Mouse (Mus musculus): ENCODE results near the gene Zfp423.

Zfp423 gene

DNA sequence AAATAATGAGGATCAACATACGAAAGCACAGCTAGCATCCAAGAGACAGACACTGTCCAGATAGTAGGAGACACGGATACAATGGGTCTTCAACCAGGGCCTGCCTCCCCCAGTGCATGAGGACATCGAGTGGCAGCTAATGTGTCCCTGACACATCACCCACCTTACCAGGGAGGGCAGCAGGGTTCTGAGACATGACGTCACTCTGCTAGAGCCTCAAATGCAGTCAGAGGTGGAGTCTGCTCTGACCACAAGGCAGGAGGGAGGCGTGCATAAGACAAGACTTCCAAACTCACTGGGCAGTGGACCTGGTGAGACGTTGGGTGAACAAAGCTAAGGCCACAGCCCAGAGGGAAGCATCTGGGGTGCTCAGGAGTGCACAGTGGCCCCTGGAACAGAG is 148.6 kb downstream of the Zfp423 start:
- DNase-seq (ENCODE audit: low read depth in 1 of 2, low spot score in 2 of 2) = no peak

DNA sequence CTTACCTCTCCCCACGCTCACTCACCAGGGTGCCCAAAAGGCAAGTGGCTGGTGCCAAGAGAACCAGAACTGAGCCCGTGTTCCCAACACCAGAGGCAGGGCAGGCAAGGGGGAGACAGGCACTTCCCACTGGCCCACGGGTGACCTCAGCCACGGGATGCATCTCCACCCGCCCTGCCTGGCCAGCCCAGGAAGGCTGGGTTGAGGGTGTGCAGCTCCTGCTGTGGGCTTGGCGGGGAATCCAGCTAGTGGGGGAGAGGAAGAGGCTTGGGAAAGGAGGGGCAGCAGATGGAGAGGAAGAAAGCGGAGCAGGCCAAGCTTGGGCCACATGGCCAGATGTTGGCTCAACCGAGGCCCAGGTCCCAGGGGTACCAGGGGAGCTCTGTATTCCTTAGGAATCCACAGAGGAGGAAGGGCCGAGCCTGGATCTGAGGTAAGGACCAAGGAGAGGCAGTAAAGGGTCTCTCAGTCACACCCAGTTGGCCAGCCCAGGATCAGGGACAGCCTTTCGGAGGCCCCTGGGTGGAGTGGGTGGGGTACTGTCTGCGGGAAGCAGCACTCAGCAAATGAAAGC is 155.0 kb downstream of the Zfp423 start:
- DNase-seq (ENCODE audit: low read depth in 1 of 2, low spot score in 2 of 2) = no peak

DNA sequence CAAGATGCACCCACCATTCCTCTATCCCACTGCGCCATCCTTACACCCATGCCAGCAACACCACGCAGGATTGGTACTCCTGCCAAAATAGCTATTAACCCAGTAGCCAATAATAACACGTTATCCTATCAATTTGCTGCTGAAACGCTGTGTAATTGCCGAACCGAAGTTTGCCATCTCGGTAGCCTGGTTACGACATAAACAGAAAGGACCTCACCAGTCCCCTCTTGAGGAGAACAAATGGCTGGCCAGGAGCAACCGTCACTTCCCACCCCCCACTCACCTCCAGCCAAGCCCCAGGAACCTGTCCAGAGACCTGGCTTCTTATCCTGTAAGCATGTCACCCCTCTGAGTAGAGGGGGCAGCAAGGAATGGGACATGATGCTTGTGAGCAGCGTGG is 156.0 kb downstream of the Zfp423 start:
- DNase-seq (ENCODE audit: low read depth in 1 of 2, low spot score in 2 of 2) = no peak

DNA sequence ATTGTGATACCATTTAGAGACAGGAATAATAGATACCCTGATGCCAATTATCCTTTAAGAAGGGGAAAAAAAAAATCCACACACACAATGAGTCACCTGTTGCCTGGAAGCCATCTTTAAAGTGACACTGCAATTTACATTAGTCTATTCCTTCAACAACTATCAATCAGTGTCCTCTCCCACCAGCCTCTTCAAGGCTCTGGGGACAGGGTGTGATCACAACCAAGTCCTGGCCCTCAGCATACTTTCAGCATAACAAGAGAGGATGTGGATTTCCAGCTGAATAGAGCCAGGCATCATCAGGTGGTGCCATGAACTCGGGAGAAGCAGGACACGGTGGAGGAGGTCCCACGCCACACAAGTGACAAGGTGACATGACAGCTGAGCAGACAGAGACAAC is 156.8 kb downstream of the Zfp423 start:
- no peak for DNase-seq (ENCODE audit: low read depth in 1 of 2, low spot score in 2 of 2)

DNA sequence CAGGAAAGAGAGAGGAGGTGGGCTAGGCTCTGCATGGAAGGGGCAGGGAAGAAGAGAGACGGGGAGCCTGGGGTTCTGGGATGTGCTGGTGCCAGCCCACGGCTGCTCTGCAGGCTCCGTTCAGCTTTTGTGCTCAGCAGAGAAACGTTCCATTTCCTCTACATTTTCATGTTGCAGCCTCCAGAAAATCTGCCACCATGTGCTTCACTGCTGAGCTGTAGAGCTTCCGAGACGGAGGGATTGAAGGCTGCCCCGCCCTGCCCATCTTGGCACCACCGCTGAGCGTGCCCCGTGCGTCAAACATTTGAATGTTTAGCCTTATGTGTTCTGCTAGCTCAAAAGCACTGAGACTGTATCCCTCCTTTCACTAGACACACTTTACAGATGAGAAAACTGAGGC is 159.3 kb downstream of the Zfp423 start:
- no peak for DNase-seq (ENCODE audit: low read depth in 1 of 2, low spot score in 2 of 2)

DNA sequence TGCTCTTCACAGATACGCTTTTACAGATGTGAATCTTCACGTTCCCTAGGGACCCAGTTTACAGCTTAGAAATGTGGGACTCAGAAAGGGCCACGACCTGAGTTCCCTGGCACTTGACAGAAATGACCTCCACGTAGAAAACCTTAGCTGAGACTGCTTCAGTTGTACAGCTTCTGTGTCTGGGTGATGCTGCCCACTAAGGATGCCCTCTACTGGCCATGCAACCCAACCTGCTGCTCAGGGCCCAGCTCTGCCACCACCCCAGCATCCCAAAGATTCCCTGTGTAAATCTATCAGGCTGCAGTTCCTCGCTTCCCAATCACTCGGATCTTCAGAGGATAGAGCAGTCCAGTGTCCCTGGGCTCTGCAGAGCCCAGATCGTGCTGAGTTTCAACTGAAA is 163.2 kb downstream of the Zfp423 start:
- DNase-seq (ENCODE audit: low read depth in 1 of 2, low spot score in 2 of 2) = no peak

DNA sequence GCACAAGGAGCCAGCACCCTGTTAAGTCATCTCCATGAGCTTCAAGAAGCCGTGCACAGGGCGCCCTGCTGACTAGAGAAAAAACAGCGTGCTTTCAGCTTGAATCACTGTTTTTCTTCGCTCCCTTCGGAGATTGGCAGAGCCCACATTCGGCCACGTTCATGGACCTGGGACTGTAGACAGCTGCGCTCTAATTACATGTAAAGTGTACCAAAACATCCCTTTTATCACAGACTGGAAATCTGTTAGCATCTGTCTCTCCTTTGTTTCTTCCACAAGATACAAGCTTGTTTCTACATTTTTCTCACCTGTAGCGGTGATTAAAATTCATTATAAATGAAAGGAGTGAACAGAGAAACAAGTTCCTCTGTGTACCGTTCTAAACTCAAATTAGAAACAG is 164.8 kb downstream of the Zfp423 start:
- DNase-seq (ENCODE audit: low read depth in 1 of 2, low spot score in 2 of 2) = no peak

DNA sequence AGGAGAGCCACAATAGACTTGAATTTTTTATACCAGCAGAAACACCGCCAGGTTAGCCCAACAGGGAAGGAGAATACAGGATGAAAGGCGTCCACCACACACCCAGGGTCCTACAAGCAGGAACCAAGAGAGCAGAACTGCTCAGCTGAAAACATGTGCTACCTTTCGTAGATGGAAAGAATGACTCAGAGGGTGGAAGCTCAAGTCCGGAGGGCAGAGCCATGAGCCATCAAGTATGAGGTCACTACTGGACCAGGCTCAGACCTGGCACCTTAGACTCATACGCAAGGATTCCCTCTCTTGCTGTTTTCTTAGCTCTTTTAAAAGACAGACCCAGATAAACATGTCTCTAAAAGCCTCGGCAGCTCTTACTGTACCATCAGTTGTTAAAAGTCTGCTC is 168.3 kb downstream of the Zfp423 start:
- DNase-seq (ENCODE audit: low read depth in 1 of 2, low spot score in 2 of 2) = no peak

DNA sequence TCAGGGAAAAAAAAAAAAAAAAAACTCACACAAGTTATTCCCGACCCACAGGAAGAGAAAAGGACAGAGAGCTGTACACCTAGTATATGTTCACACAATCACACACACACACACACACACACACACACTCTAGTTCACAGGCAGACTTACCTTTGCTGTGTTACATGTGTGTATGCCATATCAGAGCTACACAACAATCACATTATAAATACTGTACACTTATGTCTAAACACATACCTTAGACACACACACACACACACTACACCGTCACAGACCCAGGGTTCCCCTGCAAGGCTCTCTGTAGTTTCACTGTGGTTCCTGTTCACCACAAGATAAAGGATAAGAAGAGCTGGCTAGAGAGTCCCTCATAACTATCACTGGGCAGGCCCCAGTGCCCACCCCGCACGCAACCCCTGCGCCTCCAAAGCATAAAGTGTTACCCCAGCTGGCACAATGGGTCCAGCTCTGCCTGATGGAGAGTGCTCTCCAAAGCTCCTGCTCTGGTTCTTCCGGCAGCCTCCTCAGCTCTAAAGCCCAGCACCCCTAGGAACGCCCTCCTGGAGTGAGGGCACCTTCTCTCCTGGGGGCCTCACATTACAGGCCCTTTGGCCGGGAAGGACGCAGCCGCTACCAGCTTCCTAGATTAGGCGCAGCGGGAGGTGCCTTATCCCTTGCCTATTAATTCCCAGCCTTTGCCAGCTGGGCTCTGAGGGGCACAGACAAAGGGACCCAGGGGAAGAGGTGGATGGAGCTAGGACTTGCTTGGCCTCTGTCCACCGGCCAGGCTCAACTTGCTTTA is 174.6 kb downstream of the Zfp423 start:
- no peak for DNase-seq (ENCODE audit: low read depth in 1 of 2, low spot score in 2 of 2)

DNA sequence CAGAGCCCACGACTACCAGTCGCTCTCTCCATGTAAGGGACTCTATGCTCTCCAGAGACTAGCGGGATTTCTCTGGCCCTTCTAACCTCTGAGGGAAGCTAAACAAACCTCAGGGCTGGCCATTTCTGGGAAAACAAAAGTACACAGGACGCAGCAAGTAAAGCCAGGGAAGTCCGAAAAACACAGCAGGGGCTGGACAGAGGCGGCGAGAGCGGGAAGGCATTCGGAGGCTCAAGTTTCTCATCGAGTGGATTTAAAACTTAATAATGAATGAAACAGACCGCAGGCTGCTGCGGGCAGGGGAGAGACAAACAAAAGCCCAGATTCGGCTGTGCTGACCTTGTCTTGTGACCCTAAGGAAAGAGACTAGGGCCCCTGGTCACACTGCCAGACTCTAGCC is 175.2 kb downstream of the Zfp423 start:
- no peak for DNase-seq (ENCODE audit: low read depth in 1 of 2, low spot score in 2 of 2)

DNA sequence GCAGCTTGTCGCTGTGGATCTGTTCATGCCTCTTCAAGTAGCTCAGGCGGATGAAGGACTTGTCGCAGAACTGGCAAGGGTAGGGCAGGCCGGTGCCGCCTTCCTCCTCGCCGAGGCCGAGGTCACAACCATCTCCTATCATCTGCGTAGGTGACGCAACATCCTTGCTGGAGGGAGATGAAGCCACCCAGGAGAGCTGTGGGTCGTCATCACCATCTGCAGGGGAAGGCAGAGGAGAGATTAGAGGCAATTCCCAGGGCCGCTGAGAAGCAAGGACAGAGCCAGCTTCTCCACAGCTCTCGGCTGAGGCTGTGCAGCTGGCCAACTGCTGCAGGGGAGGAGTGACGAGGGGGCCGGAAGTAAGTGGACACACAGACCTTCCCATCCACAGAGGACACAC is 176.2 kb downstream of the Zfp423 start:
- no peak for DNase-seq (ENCODE audit: low read depth in 1 of 2, low spot score in 2 of 2)

DNA sequence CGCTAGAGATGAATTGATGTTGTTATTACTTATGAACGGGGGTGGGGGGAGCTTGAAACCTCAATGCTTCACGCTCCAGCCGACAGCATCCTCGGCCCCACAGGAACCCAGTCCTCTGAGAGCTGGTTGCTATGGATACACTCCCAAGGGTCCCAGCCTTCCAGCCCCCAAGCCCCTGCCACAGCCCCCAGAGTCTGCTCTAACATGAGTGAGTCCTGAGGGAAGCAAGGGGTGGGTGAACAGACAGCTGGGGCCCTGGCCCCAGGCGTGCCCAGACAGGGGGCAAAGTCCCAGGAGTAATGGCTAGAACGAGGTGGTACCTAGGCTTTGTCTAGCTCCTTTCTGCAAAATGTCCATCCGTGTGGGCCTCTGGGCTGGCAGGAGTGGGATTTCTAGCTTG is 181.8 kb downstream of the Zfp423 start:
- no peak for DNase-seq (ENCODE audit: low read depth in 1 of 2, low spot score in 2 of 2)

DNA sequence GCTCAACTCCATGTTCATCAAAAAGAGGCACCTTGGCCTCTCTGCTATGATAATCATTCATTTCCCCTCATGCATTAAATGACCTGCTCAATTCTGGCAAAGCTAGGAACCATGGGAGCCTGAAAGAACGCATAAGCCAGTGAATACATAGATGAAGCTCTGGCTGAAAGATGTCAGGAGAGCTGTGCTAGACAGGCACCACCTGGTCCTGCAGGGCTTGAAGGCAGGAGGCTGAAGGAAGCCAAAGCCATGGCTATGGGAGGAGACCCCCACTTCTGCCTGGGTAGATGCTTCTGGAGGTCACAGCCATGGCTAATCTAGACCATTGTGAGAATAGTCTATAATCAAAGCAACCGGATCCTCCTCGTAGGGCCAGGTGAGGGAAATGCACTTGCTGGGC is 183.5 kb downstream of the Zfp423 start:
- DNase-seq (ENCODE audit: low read depth in 1 of 2, low spot score in 2 of 2) = no peak

DNA sequence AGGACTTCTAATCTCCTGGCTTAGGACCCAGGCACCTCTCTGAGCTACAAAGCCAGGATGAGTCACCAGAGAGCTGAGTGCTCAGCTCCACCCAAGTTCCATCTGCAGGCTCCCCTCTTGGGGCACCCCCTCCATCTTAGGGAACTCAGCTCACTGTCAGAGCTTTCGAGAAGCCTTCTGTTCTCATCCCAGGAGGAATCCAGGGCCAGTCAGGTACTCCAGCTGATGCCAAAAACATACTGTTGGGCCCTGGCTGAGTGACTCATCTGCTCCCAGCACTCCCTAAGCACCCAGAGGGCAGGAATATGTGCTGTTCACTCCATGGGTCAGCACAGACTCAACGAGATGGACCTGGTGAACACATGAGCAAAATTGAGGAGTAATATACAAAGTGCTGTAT is 184.4 kb downstream of the Zfp423 start:
- no peak for DNase-seq (ENCODE audit: low read depth in 1 of 2, low spot score in 2 of 2)

DNA sequence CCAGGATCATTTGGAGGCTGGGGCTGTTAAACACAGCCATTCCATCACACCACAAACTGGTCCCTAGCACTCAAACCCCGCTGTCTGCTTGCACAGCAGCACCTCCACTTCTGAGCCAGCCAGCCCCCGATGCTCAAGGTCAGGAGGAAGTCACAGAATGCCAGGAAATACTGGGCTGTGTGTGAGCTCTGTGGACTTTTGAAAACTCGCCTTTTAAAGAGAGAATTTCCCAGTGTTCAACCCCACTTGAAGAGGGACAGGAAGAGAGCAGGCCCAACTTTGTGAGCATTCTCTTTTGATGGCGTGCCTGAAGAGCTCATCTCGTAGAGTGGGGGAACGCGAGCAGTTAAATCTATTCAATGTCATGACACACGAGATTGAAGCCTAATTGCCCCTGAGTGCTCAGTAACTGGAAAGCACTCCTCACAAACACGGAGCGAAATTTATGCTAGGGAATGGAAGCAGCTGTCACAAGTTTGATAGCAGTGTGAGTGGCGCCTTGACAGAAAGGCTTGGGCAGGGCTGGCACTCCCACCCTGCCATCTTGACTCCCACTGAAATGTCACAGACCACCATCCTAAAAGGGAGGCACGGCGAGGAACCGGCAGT is 186.4 kb downstream of the Zfp423 start:
- DNase-seq (ENCODE audit: low read depth in 1 of 2, low spot score in 2 of 2) = no peak

DNA sequence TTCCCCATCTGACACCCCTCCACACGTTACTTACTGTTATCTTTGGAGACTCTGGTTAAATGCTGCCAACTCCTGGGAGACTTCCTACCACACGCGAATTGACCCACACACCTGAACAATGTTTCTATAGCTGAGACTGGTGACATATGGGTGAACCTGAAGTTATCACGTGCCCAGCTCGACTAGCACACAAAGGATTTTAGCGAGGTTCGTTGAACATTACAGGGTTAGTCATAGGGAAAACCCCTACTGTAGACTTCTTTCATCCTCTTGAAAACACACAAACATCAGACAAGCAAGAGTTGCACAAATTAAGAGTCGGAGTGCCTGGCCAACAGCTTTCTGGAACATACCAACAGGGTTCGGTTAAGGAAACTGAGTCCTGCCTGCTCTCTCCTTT is 191.5 kb downstream of the Zfp423 start:
- no peak for DNase-seq (ENCODE audit: low read depth in 1 of 2, low spot score in 2 of 2)

DNA sequence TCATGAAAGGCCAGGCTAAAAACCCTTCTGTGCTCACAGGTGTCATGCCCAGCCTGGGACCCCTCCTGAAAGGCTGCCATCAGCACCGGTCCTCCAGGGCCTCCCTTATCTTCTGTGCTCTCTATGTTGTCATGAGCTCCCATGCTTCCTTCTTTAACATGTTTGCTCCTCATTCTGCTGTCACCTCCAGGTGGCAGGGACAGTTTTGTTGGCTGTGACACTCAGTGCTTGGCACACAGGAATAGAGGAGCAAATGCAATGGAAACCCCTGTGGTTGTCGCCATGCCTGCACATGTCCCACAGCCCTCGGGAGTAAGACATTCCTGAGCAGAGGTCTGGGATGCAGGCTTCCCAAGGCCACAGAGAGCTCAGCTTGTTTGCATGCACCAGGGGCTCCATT is 194.1 kb downstream of the Zfp423 start:
- DNase-seq (ENCODE audit: low read depth in 1 of 2, low spot score in 2 of 2) = no peak

DNA sequence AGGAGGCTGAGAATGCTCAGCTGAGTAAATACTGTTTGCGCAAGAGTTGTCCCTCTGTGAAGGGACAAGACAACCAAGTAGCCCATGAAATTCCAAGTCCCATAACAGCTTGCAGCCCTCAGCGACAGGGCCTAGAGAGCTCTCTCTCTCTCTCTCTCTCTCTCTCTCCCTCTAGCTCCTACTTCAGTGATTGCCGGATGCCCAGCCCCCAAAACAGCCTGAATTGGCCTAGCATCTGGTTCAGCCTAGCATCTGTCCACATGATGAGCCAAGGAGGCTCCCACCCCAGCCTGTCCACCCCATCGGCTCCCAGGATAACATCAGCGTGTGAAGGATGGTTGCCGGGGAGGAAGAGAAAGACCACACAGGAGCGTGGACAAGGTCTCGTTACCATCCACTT is 200.6 kb downstream of the Zfp423 start:
- DNase-seq (ENCODE audit: low read depth in 1 of 2, low spot score in 2 of 2) = no peak

DNA sequence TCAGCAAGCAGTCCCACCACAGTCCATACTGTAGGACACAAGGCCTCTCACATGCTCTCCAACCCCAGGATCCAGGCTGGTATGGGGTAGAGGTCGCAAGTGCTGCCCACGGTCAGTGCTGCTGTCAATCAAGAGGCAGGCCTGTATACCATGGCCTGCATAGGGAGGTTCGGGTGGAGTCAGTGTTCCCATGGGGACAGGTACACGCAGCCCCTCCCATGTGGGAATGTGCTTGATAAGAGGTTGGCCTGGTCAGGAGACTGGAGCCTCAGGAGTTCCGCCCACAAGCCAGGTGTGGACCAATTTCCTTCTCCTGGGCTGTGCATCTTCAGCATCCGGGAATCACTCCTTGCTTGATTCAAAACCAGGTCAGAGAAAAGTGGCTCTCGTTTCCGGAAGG is 204.5 kb downstream of the Zfp423 start:
- DNase-seq (ENCODE audit: low read depth in 1 of 2, low spot score in 2 of 2) = no peak

DNA sequence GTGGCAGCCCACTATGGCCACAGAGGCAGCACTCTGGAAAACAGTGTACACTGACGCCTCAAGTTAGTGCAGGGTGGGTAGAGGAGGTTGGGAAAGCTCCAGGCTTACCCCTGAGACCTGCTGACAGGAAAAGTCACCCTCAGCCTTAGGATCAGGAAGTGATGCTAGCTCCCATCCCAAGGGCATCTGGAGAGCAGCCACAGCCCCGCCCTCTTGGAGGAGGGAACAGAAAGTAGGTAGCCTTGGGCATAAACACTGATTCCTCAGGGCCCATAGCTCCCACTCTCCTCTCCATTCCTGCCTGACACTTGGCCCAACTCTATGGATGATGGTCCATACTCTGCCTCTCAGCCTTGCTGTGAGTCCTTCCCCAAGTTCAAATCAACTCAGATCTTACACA is 205.8 kb downstream of the Zfp423 start:
- no peak for DNase-seq (ENCODE audit: low read depth in 1 of 2, low spot score in 2 of 2)

DNA sequence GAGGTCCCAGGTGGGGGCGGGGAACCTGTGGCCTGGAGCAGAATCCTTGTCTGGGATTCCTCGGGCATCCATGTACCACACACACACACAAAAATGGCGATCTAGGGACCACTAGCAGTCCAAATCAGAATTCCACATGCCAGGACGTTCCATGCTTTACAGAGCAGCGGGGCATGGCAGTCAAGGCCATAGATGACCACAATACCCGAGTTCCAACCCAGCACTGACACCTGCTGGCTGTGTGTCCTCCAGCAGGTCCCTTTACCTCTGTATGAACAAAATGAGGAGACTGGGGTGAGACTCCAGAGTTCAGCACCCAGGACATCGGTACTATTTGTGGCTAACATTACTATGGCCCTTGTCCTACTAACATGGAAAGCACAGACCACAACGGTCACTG is 206.2 kb downstream of the Zfp423 start:
- DNase-seq (ENCODE audit: low read depth in 1 of 2, low spot score in 2 of 2) = no peak

DNA sequence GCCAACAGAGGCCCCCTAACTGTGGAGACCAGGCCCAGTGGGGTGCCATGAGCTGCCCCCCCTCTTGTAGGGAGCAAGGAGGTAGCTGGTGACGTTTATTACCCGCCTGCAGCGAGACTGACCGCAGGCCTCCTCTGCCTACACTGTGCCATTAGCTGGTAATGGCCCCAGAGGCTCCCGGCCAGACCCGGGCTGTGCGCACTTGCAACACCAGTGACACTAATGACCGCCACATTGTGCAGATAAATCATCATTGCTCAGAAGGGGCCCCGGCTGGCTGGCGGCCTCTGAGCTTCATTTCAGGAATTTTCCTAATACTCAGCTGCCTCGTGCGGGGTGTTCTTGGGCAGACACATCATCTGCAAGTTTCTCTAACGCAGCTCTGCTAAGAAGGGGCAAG is 206.7 kb downstream of the Zfp423 start:
- DNase-seq (ENCODE audit: low read depth in 1 of 2, low spot score in 2 of 2) = no peak

DNA sequence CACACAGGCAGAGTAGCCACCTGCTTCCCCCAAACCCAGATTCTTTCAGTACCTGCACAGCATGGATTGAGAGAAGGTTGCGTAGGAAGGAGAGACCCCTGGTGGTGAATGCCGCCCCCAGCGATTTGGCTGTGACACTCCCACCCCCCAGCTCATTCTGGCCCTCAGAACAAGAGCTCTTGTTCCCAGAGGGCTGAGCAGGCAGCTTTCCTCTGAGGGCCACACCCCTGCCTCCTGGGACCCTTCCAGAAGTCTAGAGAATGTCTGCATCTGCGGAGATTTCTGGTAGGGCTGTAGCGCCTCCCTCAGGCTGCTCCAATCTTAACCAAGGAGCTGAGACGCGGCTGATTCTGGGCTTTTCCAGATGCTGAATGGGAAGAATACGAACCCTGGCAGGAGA is 211.8 kb downstream of the Zfp423 start:
- DNase-seq (ENCODE audit: low read depth in 1 of 2, low spot score in 2 of 2) = no peak

Measured in monocyte, adult 2 months (primary cell).